Mouse (Mus musculus) stomach, embryonic 15.5 days (tissue): ENCODE measurements at regions not wholly inside any gene's neighbourhood (a gene's known extent, or its start where the extent isn't known, plus 50 kb on each side); places are given as distances from the start of the nearest gene placed in this dataset.

Experiments
- ATAC-seq: fragments of 200-750 bp; cut with Nextera tagmentation; 2 replicates; pipeline ENCODE4 v1.8.0; 2017; ENCODE audit warnings: low read depth, moderate number of reproducible peaks, moderate TSS enrichment; ENCODE audit not compliant: insufficient read depth, low FRiP score
- H3K27ac ChIP-seq: fragments of 300-500 bp; sonication (generic); 2 replicates; pipeline ENCODE4 v1.5.1; 2015; ENCODE audit warnings: mild to moderate bottlenecking, inconsistent platforms
- H3K27me3 ChIP-seq: fragments of 300-500 bp; sonication (generic); replicated peaks from 2 replicates; pipeline ENCODE4 v1.6.1; 2015; ENCODE audit warnings: inconsistent platforms
- H3K36me3 ChIP-seq: fragments of 300-500 bp; sonication (generic); 2 replicates; pipeline ENCODE4 v1.6.1; 2015; ENCODE audit warnings: inconsistent platforms
- H3K4me1 ChIP-seq: fragments of 300-500 bp; sonication (generic); 2 replicates; pipeline ENCODE4 v1.6.1; 2015; ENCODE audit warnings: inconsistent platforms
- H3K4me2 ChIP-seq: fragments of 300-500 bp; sonication (generic); 2 replicates; pipeline ENCODE4 v1.6.1; 2015; ENCODE audit warnings: mild to moderate bottlenecking, inconsistent platforms
- H3K4me3 ChIP-seq: fragments of 300-500 bp; sonication (generic); replicated peaks from 2 replicates; pipeline ENCODE4 v1.5.1; 2015; ENCODE audit warnings: inconsistent platforms
- H3K9ac ChIP-seq: fragments of 300-500 bp; sonication (generic); 2 replicates; pipeline ENCODE4 v1.6.1; 2015; ENCODE audit warnings: inconsistent platforms
- H3K9me3 ChIP-seq: fragments of 300-500 bp; sonication (generic); 2 replicates; pipeline ENCODE4 v1.6.1; 2016; ENCODE audit warnings: inconsistent platforms
- WGBS: fragments of 180-500 bp; shearing (Covaris S2); methylation state at CpG from one replicate; pipeline ENCODE4 v1.1.7; 2015; 5-methylcytosine and 5-hydroxymethylcytosine counted together

DNA sequence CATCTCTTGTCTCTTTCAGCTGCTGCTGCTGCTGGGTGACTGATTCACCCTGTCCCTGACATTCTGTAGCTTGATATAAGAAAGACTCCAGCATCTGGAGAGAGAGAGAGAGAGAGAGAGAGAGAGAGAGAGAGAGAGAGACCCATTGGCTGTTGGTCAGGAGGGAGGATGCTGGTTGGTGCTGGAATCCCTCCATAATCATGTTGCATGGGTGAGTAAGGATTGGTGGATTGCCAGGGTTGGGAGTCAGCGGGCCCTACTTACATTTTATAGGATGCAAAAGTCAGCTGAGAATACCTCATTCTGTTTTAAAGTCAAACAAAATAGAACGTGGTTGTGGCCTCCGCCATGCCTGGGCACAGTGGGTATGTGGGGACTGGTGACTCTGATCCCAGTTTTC is 174.5 kb upstream of the Tut7 start:
- no peaks in the 10 kb centered on the region for H3K9me3 ChIP-seq
- no peaks in the 10 kb centered on the region for H3K36me3 ChIP-seq
- H3K4me1 ChIP-seq, result no peaks in the 10 kb centered on the region
- no peak overlapping the region for H3K9ac ChIP-seq
- no peak for ATAC-seq
- WGBS, result 89% methylated on average over 3 of the region's 3 CpGs
- H3K27me3 ChIP-seq, result no peaks in the 10 kb centered on the region
- H3K4me3 ChIP-seq, result no peak overlapping the region
- no peak overlapping the region for H3K4me2 ChIP-seq
- no peak overlapping the region for H3K27ac ChIP-seq

DNA sequence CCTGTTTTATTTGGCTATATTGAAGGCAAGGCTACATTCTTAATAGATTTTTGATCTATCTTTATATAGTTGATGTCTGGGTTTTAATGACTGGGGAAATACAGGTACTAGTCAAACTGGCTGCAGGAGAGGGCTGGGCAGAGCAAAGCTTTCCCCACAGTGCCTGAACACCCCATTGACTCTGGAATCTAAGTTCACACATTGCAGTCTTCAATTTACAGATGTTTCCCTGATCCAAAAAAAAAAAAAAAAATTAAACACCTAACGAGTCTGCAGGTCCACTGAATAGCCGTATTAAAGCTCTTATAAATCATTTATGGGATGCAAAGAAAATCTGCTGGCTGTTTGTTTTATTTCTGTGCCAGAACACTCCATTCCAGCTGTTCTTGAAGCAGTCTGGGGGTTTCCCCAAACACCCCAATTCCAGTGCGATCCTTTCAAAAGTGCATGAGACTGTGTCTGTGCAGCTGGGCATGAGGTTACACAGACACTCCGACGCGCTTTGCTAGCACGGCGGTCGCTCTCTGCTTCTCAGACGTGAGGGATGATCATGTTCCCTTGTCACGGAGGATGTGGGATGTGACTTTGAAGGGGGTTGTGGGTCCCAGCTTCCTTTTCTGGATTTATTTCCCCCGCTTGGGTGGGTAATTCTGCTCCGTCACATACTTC is 173.3 kb upstream of the Tut7 start:
- no peak for ATAC-seq
- H3K27ac ChIP-seq, result no peak overlapping the region
- no peaks in the 10 kb centered on the region for H3K27me3 ChIP-seq
- no peaks in the 10 kb centered on the region for H3K9me3 ChIP-seq
- H3K4me1 ChIP-seq, result no peaks in the 10 kb centered on the region
- H3K36me3 ChIP-seq, result no peaks in the 10 kb centered on the region
- H3K4me3 ChIP-seq, result no peak overlapping the region
- H3K4me2 ChIP-seq, result no peak overlapping the region
- H3K9ac ChIP-seq, result no peak overlapping the region
- 53% methylated on average over 13 of the region's 13 CpGs for WGBS

DNA sequence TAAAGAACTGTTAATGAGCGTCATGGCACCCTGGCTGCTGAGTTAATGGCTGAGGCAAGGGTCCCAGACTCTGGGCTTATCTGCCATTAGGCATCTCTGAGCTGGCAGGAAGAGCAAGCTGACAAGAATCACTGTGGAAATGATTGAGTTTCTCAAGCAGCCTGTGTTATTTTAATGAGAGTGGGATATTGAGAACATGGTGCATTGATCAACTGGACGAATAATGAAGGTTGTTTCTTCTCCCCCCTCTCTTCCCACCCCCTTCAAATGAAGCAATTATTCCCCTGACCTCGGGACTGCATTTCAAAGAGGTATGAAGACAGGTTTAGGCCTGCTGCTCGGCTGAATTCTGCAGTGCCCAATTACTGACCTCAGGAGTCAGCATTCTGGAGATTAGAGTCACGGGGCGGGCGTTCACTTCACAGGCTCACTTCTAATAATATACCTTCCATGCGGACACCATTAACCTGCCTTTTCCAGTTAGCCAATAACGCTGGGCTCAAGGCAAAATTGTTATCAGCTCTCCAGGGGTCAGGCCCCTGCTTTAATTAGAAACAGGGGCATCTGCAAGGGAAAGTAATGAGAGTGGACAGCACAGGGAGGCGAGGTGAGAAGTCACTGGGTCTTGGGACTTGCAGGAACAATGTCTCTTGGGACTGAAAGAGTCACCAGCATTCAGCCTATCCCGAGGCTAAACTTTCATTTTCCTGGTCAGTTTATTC is 170.0 kb upstream of the Tut7 start:
- ATAC-seq, result no peak
- no peaks in the 10 kb centered on the region for H3K36me3 ChIP-seq
- no peak overlapping the region for H3K9ac ChIP-seq
- no peak overlapping the region for H3K4me2 ChIP-seq
- no peak overlapping the region for H3K27ac ChIP-seq
- H3K4me3 ChIP-seq, result no peak overlapping the region
- H3K4me1 ChIP-seq, result no peaks in the 10 kb centered on the region
- no peaks in the 10 kb centered on the region for H3K27me3 ChIP-seq
- WGBS, result 57% methylated on average over 11 of the region's 11 CpGs
- no peaks in the 10 kb centered on the region for H3K9me3 ChIP-seq

DNA sequence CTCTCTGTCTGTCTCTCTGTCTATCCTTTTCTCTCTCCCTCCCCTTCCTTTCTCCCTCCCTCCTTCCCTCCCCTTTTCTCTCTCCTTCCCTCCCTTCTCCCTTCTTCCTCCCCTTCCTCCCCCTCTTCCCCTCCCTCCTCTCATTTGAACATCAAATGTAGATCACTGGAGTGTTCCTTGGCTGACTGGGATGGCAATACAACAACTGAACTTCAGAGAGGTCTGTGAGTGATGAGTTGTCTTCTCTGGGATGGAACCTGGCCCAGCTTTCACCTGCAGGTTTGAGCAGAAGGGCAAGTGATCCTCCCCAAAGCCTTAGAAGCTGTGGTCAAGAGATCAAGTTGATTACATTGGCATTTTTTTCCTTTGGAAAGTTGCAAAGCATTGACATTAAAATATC is 169.4 kb upstream of the Tut7 start:
- H3K9ac ChIP-seq, result no peak overlapping the region
- H3K27me3 ChIP-seq, result no peaks in the 10 kb centered on the region
- H3K4me1 ChIP-seq, result no peaks in the 10 kb centered on the region
- H3K36me3 ChIP-seq, result no peaks in the 10 kb centered on the region
- no peak for ATAC-seq
- no peak overlapping the region for H3K4me3 ChIP-seq
- H3K9me3 ChIP-seq, result no peaks in the 10 kb centered on the region
- no peak overlapping the region for H3K27ac ChIP-seq
- H3K4me2 ChIP-seq, result no peak overlapping the region

DNA sequence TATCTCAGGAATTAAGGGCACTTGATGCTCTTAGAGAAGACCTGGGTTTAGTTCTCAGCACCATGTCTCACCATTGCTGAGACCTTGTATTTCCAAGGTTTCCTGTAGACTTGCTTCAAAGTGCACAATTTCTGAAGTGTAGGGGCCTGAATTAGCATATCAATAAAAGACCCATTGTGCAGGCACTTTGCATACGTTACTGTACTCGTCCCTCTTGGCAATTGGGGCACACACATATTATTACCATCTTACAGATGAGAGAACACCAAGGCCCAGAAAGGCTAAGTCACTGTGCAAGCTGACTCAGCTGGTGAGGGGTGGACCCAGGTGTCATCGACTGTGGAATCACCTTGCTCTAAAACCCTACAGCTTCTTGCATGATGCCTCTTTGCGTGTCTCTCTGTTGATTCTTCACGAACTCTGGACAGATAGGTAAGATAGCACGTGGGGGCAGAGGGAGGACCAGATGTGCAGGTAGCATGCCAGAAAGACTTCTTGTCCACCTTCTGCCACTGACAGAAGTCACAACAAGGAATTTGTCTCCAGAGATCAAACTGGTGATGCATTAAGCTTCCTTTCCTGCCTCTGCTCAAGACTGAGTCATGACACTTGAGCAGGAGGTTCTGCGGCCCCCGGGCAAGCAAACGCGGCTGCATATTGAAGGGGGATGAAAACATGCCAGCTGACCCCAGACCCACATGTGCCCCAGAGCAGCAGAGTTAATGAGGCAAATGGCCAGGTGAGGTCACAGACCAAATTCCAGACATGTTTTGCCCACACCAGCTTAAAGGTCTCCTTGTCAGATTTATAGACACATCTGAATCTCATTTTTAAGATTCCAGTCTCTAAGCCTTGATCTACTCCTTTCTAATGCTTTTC is 167.7 kb upstream of the Tut7 start:
- ATAC-seq, result no peak
- Histone ChIP-seq H3K4me1 (no peaks in the 10 kb centered on the region), H3K4me3 (no peak overlapping the region), H3K36me3 (no peaks in the 10 kb centered on the region), H3K9me3 (no peaks in the 10 kb centered on the region), H3K27me3 (no peaks in the 10 kb centered on the region), H3K27ac (no peak overlapping the region), H3K4me2 (no peak overlapping the region), H3K9ac (no peak overlapping the region)
- WGBS, result 54% methylated on average over 10 of the region's 10 CpGs

DNA sequence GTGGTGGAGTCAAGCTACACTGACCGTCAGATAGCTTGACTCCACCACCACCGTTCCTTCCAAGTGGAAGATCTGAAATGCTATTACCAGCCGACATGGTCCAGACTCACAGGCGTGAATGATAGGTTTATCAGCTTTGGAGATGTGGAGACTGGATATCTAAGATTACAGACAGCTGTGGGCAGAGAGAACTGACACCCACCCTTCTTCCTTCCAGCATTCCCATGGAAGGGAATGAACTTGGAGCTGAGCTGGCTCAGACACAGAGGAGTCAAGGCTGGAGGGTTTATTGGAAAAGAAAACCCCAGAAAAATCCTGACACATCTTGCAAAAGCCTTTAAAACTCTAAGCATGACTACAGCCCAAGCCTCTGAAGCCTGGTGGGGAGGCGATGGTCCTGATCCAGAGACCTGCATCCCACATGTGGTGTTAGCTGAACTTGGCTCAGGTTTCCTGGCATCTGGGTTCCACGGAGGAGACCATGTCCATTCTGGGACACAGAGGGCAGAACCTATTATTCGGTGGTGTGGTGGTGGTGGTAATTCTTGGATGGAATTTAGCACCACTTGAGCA is 165.5 kb upstream of the Tut7 start:
- no peaks in the 10 kb centered on the region for H3K9me3 ChIP-seq
- H3K27me3 ChIP-seq, result no peaks in the 10 kb centered on the region
- H3K27ac ChIP-seq, result no peak overlapping the region
- ATAC-seq, result no peak
- H3K4me3 ChIP-seq, result no peak overlapping the region
- H3K4me1 ChIP-seq, result no peaks in the 10 kb centered on the region
- no peaks in the 10 kb centered on the region for H3K36me3 ChIP-seq
- 78% methylated on average over 7 of the region's 7 CpGs for WGBS
- H3K9ac ChIP-seq, result no peak overlapping the region
- no peak overlapping the region for H3K4me2 ChIP-seq

DNA sequence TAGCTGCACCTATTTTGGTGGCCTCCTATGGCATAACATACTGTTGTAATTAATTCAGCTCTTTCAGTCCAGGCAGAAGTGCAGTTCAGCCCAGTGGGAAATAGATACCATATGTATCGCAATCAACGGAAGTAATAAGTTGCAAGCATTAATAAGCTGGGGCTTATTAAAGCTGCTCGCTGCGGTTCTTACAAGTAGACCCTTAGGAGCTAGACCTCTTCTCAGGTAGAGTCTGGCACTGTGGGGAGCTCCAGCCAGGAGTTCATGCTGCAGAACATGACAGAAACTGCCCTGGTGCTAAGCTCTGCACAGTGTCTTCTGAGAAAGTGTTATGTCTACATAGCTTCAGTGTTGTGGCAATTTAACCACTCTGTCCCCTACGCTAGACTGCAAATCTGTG is 153.5 kb upstream of the Tut7 start:
- H3K9me3 ChIP-seq, result no peaks in the 10 kb centered on the region
- peaks cover 5% of the 10 kb centered on the region; the same call in 1 of the 2 replicates for H3K27me3 ChIP-seq
- 92% methylated on average over 5 of the region's 5 CpGs for WGBS
- no peak overlapping the region for H3K4me3 ChIP-seq
- no peak for ATAC-seq
- no peak overlapping the region for H3K4me2 ChIP-seq
- H3K4me1 ChIP-seq, result 0 out of 2 replicates have a peak, but pooled peaks cover under 1% of the 10 kb centered on the region
- H3K9ac ChIP-seq, result no peak overlapping the region
- no peaks in the 10 kb centered on the region for H3K36me3 ChIP-seq
- H3K27ac ChIP-seq, result no peak overlapping the region

DNA sequence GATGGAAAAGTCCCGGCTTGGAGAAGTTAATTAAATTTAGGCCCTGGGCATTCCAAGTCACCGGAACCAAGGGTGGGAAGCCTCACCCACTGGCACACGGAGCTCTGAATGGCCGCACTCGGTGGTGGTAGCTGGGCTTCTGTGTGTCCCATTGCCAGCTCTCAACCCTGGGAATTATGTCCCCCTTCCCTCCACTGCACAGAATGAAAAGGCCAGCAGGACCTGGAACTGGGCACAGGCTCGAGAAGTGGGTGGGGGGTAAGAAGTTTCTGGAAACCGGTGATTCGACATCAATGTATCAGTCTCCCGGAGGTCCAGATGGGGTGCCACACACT is 149.1 kb upstream of the Tut7 start:
- H3K4me1 ChIP-seq, result 0 out of 2 replicates have a peak, but pooled peaks cover 9% of the 10 kb centered on the region
- no peak for ATAC-seq

DNA sequence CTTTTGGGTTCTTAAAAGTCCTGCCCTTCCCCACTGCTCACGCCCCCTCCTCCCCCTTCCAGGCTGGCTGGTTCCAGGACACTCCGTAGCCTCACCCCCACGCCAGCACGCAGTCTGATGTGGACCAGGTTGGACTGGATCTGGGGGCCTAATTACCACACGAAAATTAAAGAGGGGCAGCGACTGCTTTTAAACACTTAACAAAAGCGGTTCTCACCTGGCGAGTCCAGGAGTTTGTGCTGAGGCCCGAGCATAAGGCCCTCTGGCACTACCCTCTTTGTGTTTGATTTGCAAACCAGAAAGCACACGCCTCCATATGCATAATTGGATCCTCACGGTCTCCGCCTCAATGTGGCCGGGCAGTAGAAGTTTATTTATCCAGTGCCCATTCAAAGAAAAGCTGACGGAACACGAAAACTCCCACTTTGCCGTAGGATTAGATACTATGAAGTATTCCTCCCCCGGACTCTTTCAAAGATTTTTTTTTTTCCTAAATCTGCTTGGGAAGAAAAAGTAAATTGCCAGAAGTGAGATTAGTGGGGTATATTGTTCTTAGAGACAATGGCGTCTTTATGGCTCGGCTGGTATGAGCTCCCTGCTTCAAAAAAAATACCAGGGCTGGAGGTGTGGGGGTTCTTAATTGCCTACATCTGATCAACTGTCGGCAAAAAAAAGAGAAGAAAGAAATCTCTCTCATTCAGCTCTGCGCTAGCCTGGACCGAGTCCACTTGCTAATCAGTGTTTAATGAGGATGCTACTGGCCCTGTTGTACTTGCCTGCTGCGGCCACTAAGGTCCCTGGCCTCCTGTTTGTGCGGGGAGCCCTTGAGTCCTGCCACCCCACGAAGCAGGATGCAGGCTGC is 148.5 kb upstream of the Tut7 start:
- H3K27ac ChIP-seq, result no peak overlapping the region
- H3K4me2 ChIP-seq, result peak overlapping the region; percentile 48
- ATAC-seq, result 0 out of 2 replicates have a peak, but pooled peaks have one; percentile 27
- no peak overlapping the region for H3K9ac ChIP-seq
- peaks cover 5% of the 10 kb centered on the region; the same call in 1 of the 2 replicates for H3K27me3 ChIP-seq
- WGBS, result 15% methylated on average over 25 of the region's 25 CpGs
- no peaks in the 10 kb centered on the region for H3K36me3 ChIP-seq
- 0 out of 2 replicates have a peak, but pooled peaks cover 9% of the 10 kb centered on the region for H3K4me1 ChIP-seq
- no peaks in the 10 kb centered on the region for H3K9me3 ChIP-seq
- peak overlapping the region; percentile 25 for H3K4me3 ChIP-seq

More for the DNA sequence above, 149.1 kb upstream of the Tut7 start:
- 65% methylated on average over 9 of the region's 9 CpGs for WGBS
- Histone ChIP-seq H3K9ac (no peak overlapping the region), H3K4me2 (peak overlapping the region; percentile 48), H3K36me3 (no peaks in the 10 kb centered on the region), H3K4me3 (no peak overlapping the region), H3K9me3 (no peaks in the 10 kb centered on the region), H3K27me3 (peaks cover 5% of the 10 kb centered on the region; the same call in 1 of the 2 replicates), H3K27ac (no peak overlapping the region)

DNA sequence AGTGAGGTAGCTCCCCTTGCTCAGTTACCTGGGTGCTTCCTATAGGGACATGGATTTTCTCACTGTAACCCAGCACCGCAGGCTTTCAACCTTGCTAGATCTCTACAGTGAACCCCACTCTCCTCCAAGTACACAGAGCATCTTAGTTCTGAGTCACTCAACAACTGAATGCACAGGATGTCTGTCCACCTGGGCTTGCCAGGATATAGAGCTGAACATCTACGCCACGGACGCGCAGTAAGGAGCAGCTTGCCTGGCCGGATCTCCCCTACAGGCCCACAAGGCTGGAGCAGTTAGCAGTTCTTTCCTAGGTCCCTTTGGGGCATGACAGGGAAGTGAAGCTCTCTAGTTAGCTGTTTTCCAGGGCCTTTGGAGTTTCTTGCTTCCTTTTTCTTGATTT is 147.5 kb upstream of the Tut7 start:
- ATAC-seq, result no peak
- H3K4me1 ChIP-seq, result 0 out of 2 replicates have a peak, but pooled peaks cover 9% of the 10 kb centered on the region
- H3K4me3 ChIP-seq, result no peak overlapping the region
- 61% methylated on average over 6 of the region's 6 CpGs for WGBS
- no peak overlapping the region; the same call in 1 of the 2 replicates for H3K4me2 ChIP-seq
- H3K9me3 ChIP-seq, result no peaks in the 10 kb centered on the region
- peaks cover 5% of the 10 kb centered on the region; the same call in 1 of the 2 replicates for H3K27me3 ChIP-seq
- no peaks in the 10 kb centered on the region for H3K36me3 ChIP-seq
- H3K27ac ChIP-seq, result no peak overlapping the region
- no peak overlapping the region for H3K9ac ChIP-seq

DNA sequence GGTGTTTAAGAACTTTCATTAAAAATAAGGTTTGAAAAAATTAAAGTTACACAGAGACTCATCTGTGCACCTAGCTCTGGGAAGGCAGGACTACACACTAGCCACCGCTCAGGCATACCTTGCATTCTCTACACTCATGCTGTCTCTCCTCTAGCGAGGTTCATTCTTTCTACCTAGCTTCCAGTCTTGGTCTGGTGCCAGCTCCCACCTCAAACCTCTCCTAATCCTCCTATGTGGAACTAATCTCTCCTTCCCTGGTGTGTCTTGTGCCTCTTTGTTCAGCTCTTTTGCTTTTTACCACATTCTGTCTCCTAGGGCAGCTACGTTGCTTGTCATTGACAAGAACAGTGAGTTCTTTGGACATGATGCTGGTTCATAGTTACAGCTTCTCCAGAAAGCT is 146.5 kb upstream of the Tut7 start:
- 68% methylated on average over 3 of the region's 3 CpGs for WGBS
- H3K4me3 ChIP-seq, result no peak overlapping the region

More for the DNA sequence above, 146.5 kb upstream of the Tut7 start:
- H3K27ac ChIP-seq, result no peak overlapping the region
- no peaks in the 10 kb centered on the region for H3K9me3 ChIP-seq
- ATAC-seq, result no peak
- H3K36me3 ChIP-seq, result no peaks in the 10 kb centered on the region
- H3K4me2 ChIP-seq, result no peak overlapping the region
- peaks cover 5% of the 10 kb centered on the region; the same call in 1 of the 2 replicates for H3K27me3 ChIP-seq
- no peak overlapping the region for H3K9ac ChIP-seq
- H3K4me1 ChIP-seq, result 0 out of 2 replicates have a peak, but pooled peaks cover 9% of the 10 kb centered on the region
